Mouse (Mus musculus) small intestine, adult 2 months (tissue): ENCODE results near the gene Zfp446.

ENCODE experiments used
- CTCF ChIP-seq: fragments of 200-500 bp; IDR thresholded peaks from 2 replicates; pipeline ENCODE4 v1.5.1; 2012; ENCODE audit warnings: low read depth, mild to moderate bottlenecking, control low read depth, inconsistent platforms, low read length, moderate library complexity, mixed read lengths; ENCODE audit not compliant: insufficient replicate concordance, insufficient read length; ENCODE audit errors: extremely low read depth
- POLR2A ChIP-seq: fragments of 200-500 bp; IDR thresholded peaks from 2 replicates; pipeline ENCODE4 v1.6.1; 2012; ENCODE audit warnings: low read depth, mild to moderate bottlenecking, control low read depth, inconsistent platforms, low read length, moderate library complexity

- TF ChIP-seq CTCF (no peak), POLR2A (no peak)
Measured at GRCm38 (mm10) chr7:12934808-12935207, 42.8 kb upstream of the Zfp446 start.
